8 mouse cellular contexts compared by ENCODE assay signal in the genomic region with DNA sequence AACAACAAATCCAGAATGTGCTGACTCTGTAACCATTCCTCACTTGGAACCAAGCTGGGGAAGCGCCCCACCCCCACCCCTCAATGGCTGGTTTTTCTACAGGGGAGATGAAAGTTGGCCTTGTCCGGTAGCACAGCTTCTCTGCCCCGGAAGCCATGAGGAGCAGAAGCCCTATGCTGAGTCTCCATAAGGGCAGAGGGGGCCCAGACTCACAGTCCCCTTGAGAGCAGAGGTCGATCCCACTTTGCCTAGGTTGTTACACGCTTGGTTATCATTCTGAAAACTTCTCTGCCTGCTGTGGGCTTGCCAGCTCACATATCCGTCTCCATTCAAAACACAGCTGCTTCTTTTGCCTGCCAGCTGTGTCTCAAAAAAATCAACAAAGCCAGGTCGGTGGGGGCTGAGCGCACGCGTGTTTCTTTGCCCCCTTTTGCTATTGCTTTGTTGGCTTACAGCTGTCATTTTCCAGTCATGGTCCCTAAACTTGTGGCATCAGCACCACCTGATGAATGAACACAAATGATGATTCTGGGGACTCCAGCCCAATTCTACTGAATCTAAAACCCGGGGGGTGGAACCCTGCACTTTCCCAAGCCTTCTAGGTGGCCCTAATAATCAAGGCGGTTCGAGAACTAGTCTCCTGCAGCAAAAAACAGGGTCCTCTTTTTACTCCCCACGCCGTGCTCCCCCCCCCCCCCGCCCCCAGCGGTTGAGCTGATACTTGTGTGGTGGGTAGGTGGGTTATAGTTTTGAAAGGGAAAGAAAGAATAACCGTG. TPM values are rescaled to one million over a fixed set of nuclear protein-coding genes. Genes with fewer than 3 reads are reported as not detected.
A peak's percentile ranks its signal among the peaks of the same experiment; 100 is the strongest.
DNase-seq lines count a peak whose midpoint lies in the region; ATAC-seq and TF ChIP-seq lines count a peak whose summit lies in the region.

No protein-coding gene starts in this region.

- no peaks in the 10 kb centered on the region for H3K36me3 ChIP-seq in heart, embryonic 13.5 days
- no peaks in the 10 kb centered on the region for H3K36me3 ChIP-seq in ES-E14 (ENCODE audit: control insufficient read depth, insufficient read depth, low read length, poor library complexity, severe bottlenecking)
- no peaks in the 10 kb centered on the region for H3K36me3 ChIP-seq in forebrain, embryonic 16.5 days (ENCODE audit: control insufficient read depth, insufficient read depth)
- no peaks in the 10 kb centered on the region for H3K36me3 ChIP-seq in midbrain, embryonic 11.5 days (ENCODE audit: control insufficient read depth, insufficient read depth, low read length)

- peaks cover 15% of the 10 kb centered on the region for H3K4me1 ChIP-seq in heart, embryonic 13.5 days
- peaks cover 1 to 14% of the 10 kb centered on the region in 2 experiments; a peak in 2 of 4 replicates for H3K4me1 ChIP-seq in ES-E14 (ENCODE audit: control insufficient read depth in 2 of 2, insufficient read depth in 2 of 2, low read length in 2 of 2, poor library complexity in 1 of 2)
- H3K4me1 ChIP-seq in forebrain, embryonic 16.5 days (replicated peaks; ENCODE audit: control insufficient read depth, insufficient read depth, low read length) = peaks cover 16% of the 10 kb centered on the region
- peaks cover 11% of the 10 kb centered on the region for H3K4me1 ChIP-seq in midbrain, embryonic 11.5 days (ENCODE audit: control insufficient read depth, insufficient read depth, low read length)

- no peak overlapping the region for H3K4me3 ChIP-seq in heart, embryonic 13.5 days
- peak overlapping the region in 1 of 2 experiments; percentile 11; a peak in 1 of 4 replicates for H3K4me3 ChIP-seq in ES-E14 (ENCODE audit: insufficient read depth in 1 of 2, low read depth in 1 of 2, low read length in 2 of 2, poor library complexity in 1 of 2, severe bottlenecking in 1 of 2)
- H3K4me3 ChIP-seq in forebrain, embryonic 16.5 days (replicated peaks; ENCODE audit: low read length) = no peak overlapping the region
- no peak overlapping the region for H3K4me3 ChIP-seq in midbrain, embryonic 11.5 days (ENCODE audit: low read depth, low read length)

- H3K27me3 ChIP-seq in heart, embryonic 13.5 days (replicated peaks) = no peaks in the 10 kb centered on the region
- H3K27me3 ChIP-seq in forebrain, embryonic 16.5 days (replicated peaks; ENCODE audit: control insufficient read depth, insufficient read depth, low read length) = no peaks in the 10 kb centered on the region
- no peaks in the 10 kb centered on the region for H3K27me3 ChIP-seq in midbrain, embryonic 11.5 days (ENCODE audit: control insufficient read depth, insufficient read depth, low read length)

- H3K27ac ChIP-seq in heart, embryonic 13.5 days (replicated peaks) = no peak overlapping the region
- H3K27ac ChIP-seq in ES-E14 (ENCODE audit: insufficient read depth, low read depth, low read length, poor library complexity, severe bottlenecking) = 0 out of 2 replicates have a peak overlapping the region, but pooled peaks have one; percentile 13
- no peak overlapping the region for H3K27ac ChIP-seq in forebrain, embryonic 16.5 days (ENCODE audit: low read length)
- 0 out of 2 replicates have a peak overlapping the region, but pooled peaks have one; percentile 15 for H3K27ac ChIP-seq in midbrain, embryonic 11.5 days (ENCODE audit: low read depth, low read length)

- in situ Hi-C loops in ES-E14 (cut with MboI; ENCODE audit: low sequenced_read_pairs in 2 of 2, unreplicated experiment in 2 of 2) = no loop called here

- ATAC-seq in heart, embryonic 13.5 days (ENCODE audit: extremely low read depth, insufficient number of reproducible peaks, low FRiP score, low TSS enrichment) = no peak
- peak; percentile 41 for ATAC-seq in forebrain, embryonic 16.5 days
- peak; percentile 55; the same call in 1 of the 2 replicates for ATAC-seq in midbrain, embryonic 11.5 days (ENCODE audit: low FRiP score)

- WGBS in heart, embryonic 13.5 days = 23% methylated on average over 17 of the region's 18 CpGs
- 6% methylated on average over 18 of the region's 18 CpGs for WGBS in forebrain, embryonic 16.5 days
- 12% methylated on average over 17 of the region's 18 CpGs for WGBS in midbrain, embryonic 11.5 days

- intact Hi-C loops in heart, postnatal 36 days (cut with DNase I) = no loop called here

- H3K9me3 ChIP-seq in heart, embryonic 13.5 days = no peaks in the 10 kb centered on the region
- H3K9me3 ChIP-seq in ES-E14 (ENCODE audit: control insufficient read depth, insufficient read depth, low read depth, low read length) = no peaks in the 10 kb centered on the region
- H3K9me3 ChIP-seq in forebrain, embryonic 16.5 days (ENCODE audit: control insufficient read depth, low read length) = no peaks in the 10 kb centered on the region
- no peaks in the 10 kb centered on the region for H3K9me3 ChIP-seq in midbrain, embryonic 11.5 days (ENCODE audit: control insufficient read depth, low read length)

- DNase-seq in heart, postnatal 36 days = no peak
- no peak for DNase-seq in ES-E14 (ENCODE audit: low read depth, low spot score)
- DNase-seq in midbrain, embryonic 11.5 days (ENCODE audit: low spot score, missing footprints) = peak; percentile 90
- DNase-seq in ovary, adult 18-20 months (ENCODE audit: low spot score) = no peak
- DNase-seq in layer of hippocampus, postnatal 36 days = no peak
- DNase-seq in frontal cortex, postnatal 10 days (ENCODE audit: low spot score in 2 of 2) = no peak

- H3K9ac ChIP-seq in heart, embryonic 13.5 days = peak overlapping the region; percentile 14; the same call in 1 of the 2 replicates
- H3K9ac ChIP-seq in ES-E14 (ENCODE audit: insufficient read depth, low read depth, low read length, poor library complexity, severe bottlenecking) = peak overlapping the region; percentile 33; the same call in 1 of the 2 replicates
- H3K9ac ChIP-seq in forebrain, embryonic 16.5 days (replicated peaks; ENCODE audit: low read depth, low read length) = no peak overlapping the region
- no peak overlapping the region for H3K9ac ChIP-seq in midbrain, embryonic 11.5 days (ENCODE audit: low read length)

- peak overlapping the region; percentile 42 for H3K4me2 ChIP-seq in heart, embryonic 13.5 days
- H3K4me2 ChIP-seq in forebrain, embryonic 16.5 days (ENCODE audit: low read length) = no peak overlapping the region
- H3K4me2 ChIP-seq in midbrain, embryonic 11.5 days = peak overlapping the region; percentile 17

TF ChIP-seq in ES-E14, 5 proteins besides CTCF, POLR2A, EP300 and RAD21:
- no peak for TF ChIP-seq HCFC1 (IDR thresholded peaks at IDR 0.05; ENCODE audit: borderline replicate concordance, insufficient read depth, low read length)
- no peak for TF ChIP-seq ZC3H11A (IDR thresholded peaks at IDR 0.05; ENCODE audit: borderline replicate concordance, low read depth, low read length)
- no peak for TF ChIP-seq ZNF384 (IDR thresholded peaks at IDR 0.05; ENCODE audit: low read depth, low read length)
- no peak for TF ChIP-seq MAFK (IDR thresholded peaks at IDR 0.05; ENCODE audit: insufficient read depth, low read depth, low read length)
- TF ChIP-seq CHD2 (IDR thresholded peaks at IDR 0.05; ENCODE audit: low read depth, low read length) = no peak

RNA-seq across cellular contexts. Expression of gene Fam180a, which starts 28.1 kb away (rescaled TPM):
- polyA plus RNA-seq in heart, embryonic 13.5 days (2015; fragmentation: Nextera tagmentation; extraction: Ambion mirVana) = 0.29 and 0.65 TPM in 2 replicates
- total RNA-seq in heart, postnatal 36 days (2021) = under 1 TPM; 0.65 to 0.92 TPM
- 0.13 TPM in 1 of 2 replicates, not detected in the other for total RNA-seq in ES-E14 (2012; rRNA removed)
- polyA plus RNA-seq in forebrain, embryonic 16.5 days (2015; fragmentation: Nextera tagmentation; extraction: Ambion mirVana) = 1.0 and 1.6 TPM in 2 replicates
- polyA plus RNA-seq in midbrain, embryonic 11.5 days (2014; fragmentation: Nextera tagmentation; extraction: Ambion mirVana) = not detected in 2 replicates
- total RNA-seq in layer of hippocampus, postnatal 36 days (2021) = 1 to 10 TPM; 1.1 to 1.6 TPM

RNA-seq across cellular contexts. Expression of gene Slc13a4, which starts 46.1 kb away (rescaled TPM):
- 1.3 TPM in 2 replicates for polyA plus RNA-seq in heart, embryonic 13.5 days (2015; fragmentation: Nextera tagmentation; extraction: Ambion mirVana)
- under 1 TPM; 0.11 to 0.17 TPM for total RNA-seq in heart, postnatal 36 days (2021)
- 1.5 and 1.7 TPM in 2 replicates for total RNA-seq in ES-E14 (2012; rRNA removed)
- 4.6 and 5.6 TPM in 2 replicates for polyA plus RNA-seq in forebrain, embryonic 16.5 days (2015; fragmentation: Nextera tagmentation; extraction: Ambion mirVana)
- polyA plus RNA-seq in midbrain, embryonic 11.5 days (2014; fragmentation: Nextera tagmentation; extraction: Ambion mirVana) = 0.19 and 0.29 TPM in 2 replicates
- 1 to 10 TPM; 2.7 to 6.0 TPM for total RNA-seq in layer of hippocampus, postnatal 36 days (2021)

Comparison
In these comparisons a context has a peak if more than half of its experiments do, and no peak if none do; other contexts are left out.
1. H3K27ac ChIP-seq: peak in ES-E14 (single experiment) and midbrain, embryonic 11.5 days (single experiment); none in heart, embryonic 13.5 days (single experiment) and forebrain, embryonic 16.5 days (single experiment).
2. H3K9ac ChIP-seq: peak in heart, embryonic 13.5 days (single experiment) and ES-E14 (single experiment); none in forebrain, embryonic 16.5 days (single experiment) and midbrain, embryonic 11.5 days (single experiment).